Mouse (Mus musculus) intestine, postnatal 0 days (tissue): Measurements from ENCODE around the gene Cenpx. TPM values are rescaled to one million over a fixed set of nuclear protein-coding genes. Genes with fewer than 3 reads are reported as not detected.
"Not testable (repeated sequence)": the region's sequence is repeated elsewhere in the genome, so short reads cannot be mapped to it uniquely, and the experiment has no call there.

Experiments
- ATAC-seq: fragments of 200-750 bp; cut with Nextera tagmentation; 2 replicates; pipeline ENCODE4 v1.8.0; 2017; ENCODE audit warnings: mild to moderate bottlenecking, moderate TSS enrichment, moderate library complexity
- H3K27ac ChIP-seq: fragments of 300-500 bp; sonication (generic); 2 replicates; pipeline ENCODE4 v1.5.1; 2014; ENCODE audit warnings: mild to moderate bottlenecking, low read depth, low read length, moderate library complexity
- H3K27me3 ChIP-seq: fragments of 300-500 bp; sonication (generic); replicated peaks from 2 replicates; pipeline ENCODE4 v1.6.1; 2014; ENCODE audit warnings: low read length, mixed read lengths; ENCODE audit not compliant: control insufficient read depth, insufficient read depth
- H3K36me3 ChIP-seq: fragments of 300-500 bp; sonication (generic); 2 replicates; pipeline ENCODE4 v1.6.1; 2014; ENCODE audit warnings: mild to moderate bottlenecking, moderate library complexity; ENCODE audit not compliant: control insufficient read depth, insufficient read depth
- H3K4me1 ChIP-seq: fragments of 300-500 bp; sonication (generic); replicated peaks from 2 replicates; pipeline ENCODE4 v1.6.1; 2014; ENCODE audit warnings: antibody characterized with exemption, low read length, mixed read lengths; ENCODE audit not compliant: control insufficient read depth, insufficient read depth
- H3K4me2 ChIP-seq: fragments of 300-500 bp; sonication (generic); replicated peaks from 2 replicates; pipeline ENCODE4 v1.6.1; 2014; ENCODE audit warnings: low read depth, mild to moderate bottlenecking, moderate library complexity
- H3K4me3 ChIP-seq: fragments of 300-500 bp; sonication (generic); 2 replicates; pipeline ENCODE4 v1.5.1; 2014; ENCODE audit warnings: low read depth, low read length
- H3K9ac ChIP-seq: fragments of 300-500 bp; sonication (generic); 2 replicates; pipeline ENCODE4 v1.6.1; 2014; ENCODE audit warnings: mild to moderate bottlenecking, low read depth, low read length
- H3K9me3 ChIP-seq: fragments of 300-500 bp; sonication (generic); 2 replicates; pipeline ENCODE4 v1.6.1; 2016; ENCODE audit warnings: mixed run types; ENCODE audit not compliant: control insufficient read depth
- CTCF ChIP-seq: sonication (generic); IDR thresholded peaks from 2 replicates; pipeline ENCODE4 v1.5.1; 2016; ENCODE audit warnings: low read depth, mild to moderate bottlenecking, control low read depth, antibody characterized with exemption, moderate library complexity
- whole genome bisulfite sequencing: fragments of 180-500 bp; shearing (Covaris S2); extraction: QIAGEN DNeasy Blood & Tissue Kit; methylation state at CpG from one replicate; pipeline ENCODE4 v1.1.7; 2014; 5-methylcytosine and 5-hydroxymethylcytosine counted together
- polyA plus RNA-seq: library from polyadenylated mRNA; unstranded; fragments of >200 nt; fragmentation: Nextera tagmentation; extraction: Ambion mirVana; gene quantifications from 2 replicates; pipeline ENCODE4 v1.2.1, GENCODE M21; 2015

Cenpx gene
- polyA plus RNA-seq, 1 experiment from 2014 or later: 131 TPM

DNA sequence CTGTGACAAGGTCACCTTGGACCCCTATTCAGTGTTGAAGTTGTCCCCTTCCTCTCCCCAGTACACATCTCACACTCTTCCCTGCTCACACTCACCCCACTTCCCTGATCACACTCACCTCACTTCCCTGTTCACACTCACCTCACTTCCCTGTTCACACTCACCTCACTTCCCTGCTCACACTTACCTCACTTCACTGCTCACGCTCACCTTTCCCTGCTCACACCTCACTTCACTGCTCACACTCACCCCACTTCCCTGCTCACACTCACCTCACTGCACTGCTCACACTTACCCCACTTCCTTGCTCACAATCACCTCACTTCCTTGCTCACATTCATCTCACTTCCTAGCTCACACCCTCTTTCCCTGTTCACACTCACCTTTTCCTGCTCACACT is 17.9 kb upstream of the Cenpx start:
- WGBS: 88% methylated on average over 1 of the region's 1 CpGs
- Histone ChIP-seq H3K9ac (no peak overlapping the region), H3K9me3 (no peaks in the 10 kb centered on the region), H3K27me3 (no peaks in the 10 kb centered on the region), H3K36me3 (no peaks in the 10 kb centered on the region), H3K4me2 (no peak overlapping the region), H3K27ac (no peak overlapping the region), H3K4me1 (0 out of 2 replicates have a peak, but pooled peaks cover 1% of the 10 kb centered on the region), H3K4me3 (no peak overlapping the region)
- no peak for TF ChIP-seq CTCF
- ATAC-seq: no peak

DNA sequence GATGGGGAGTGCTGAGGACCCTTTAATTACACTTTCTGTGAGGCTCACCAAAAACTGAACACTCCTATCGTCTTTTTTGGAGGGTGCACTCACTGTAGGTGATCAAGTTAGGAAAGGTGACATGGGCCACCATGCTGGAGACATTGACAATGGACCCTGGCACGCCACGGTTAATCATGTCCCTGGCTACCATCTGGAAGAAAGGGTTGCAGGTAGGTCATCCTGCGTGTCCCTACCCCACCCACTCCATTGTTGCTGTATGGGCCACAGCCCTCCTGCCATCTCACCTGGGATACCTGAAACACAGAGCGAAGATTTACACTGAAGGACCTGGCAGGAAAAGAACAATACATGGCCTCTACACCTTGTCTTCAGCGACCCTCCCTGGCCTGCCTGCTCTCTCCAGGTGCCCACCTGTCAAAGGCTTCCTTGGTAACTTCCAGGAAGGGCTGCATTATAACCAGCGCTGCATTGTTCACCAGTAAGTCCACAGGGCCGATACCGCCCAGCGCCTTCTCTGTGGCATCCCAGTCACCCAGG is 16.9 kb upstream of the Cenpx start:
- H3K27me3 ChIP-seq: no peaks in the 10 kb centered on the region
- H3K4me2 ChIP-seq: no peak overlapping the region
- H3K9ac ChIP-seq: no peak overlapping the region
- no peak overlapping the region for H3K27ac ChIP-seq
- H3K4me3 ChIP-seq: no peak overlapping the region
- 87% methylated on average over 10 of the region's 10 CpGs for WGBS
- H3K36me3 ChIP-seq: peaks cover 3% of the 10 kb centered on the region; the same call in 1 of the 2 replicates
- no peaks in the 10 kb centered on the region for H3K9me3 ChIP-seq
- TF ChIP-seq CTCF: no peak
- H3K4me1 ChIP-seq: 0 out of 2 replicates have a peak, but pooled peaks cover 4% of the 10 kb centered on the region
- ATAC-seq: no peak

DNA sequence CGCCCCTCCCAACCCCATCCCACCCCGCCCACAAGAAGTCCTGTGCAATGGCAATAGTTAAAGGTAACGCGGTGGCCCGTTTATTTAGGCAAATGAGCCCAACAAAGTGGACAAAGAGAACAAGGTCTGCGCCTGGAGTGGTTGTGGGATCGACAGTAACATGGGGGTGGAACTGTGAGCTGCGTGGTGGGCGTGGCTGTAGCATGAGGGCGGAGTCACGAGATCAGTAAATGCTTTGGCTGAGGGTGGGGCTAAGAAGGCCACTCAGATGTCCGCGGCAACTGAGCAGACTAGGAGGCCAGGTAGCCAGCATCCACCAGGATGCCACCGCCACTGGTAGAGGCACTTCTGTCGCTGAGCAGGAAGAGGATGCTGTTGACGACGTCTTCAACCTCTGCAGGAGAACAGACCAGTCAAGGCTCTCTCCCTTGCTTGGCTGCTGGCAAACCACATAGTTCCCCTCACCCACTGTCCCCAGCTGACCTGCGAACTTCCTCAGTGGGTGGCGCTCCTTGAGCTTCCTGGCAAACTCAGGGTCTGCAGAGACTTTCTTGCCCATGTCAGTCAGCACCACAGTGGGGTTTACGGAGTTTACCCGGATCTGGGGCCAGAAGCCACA is 16.0 kb upstream of the Cenpx start:
- not testable (repeated sequence) for H3K4me3 ChIP-seq, ATAC-seq, H3K9ac ChIP-seq, H3K36me3 ChIP-seq, H3K9me3 ChIP-seq, H3K27me3 ChIP-seq, H3K27ac ChIP-seq, H3K4me1 ChIP-seq
- WGBS: under 1% methylated on average over 17 of the region's 21 CpGs
- peak overlapping the region; percentile 35 for H3K4me2 ChIP-seq

DNA sequence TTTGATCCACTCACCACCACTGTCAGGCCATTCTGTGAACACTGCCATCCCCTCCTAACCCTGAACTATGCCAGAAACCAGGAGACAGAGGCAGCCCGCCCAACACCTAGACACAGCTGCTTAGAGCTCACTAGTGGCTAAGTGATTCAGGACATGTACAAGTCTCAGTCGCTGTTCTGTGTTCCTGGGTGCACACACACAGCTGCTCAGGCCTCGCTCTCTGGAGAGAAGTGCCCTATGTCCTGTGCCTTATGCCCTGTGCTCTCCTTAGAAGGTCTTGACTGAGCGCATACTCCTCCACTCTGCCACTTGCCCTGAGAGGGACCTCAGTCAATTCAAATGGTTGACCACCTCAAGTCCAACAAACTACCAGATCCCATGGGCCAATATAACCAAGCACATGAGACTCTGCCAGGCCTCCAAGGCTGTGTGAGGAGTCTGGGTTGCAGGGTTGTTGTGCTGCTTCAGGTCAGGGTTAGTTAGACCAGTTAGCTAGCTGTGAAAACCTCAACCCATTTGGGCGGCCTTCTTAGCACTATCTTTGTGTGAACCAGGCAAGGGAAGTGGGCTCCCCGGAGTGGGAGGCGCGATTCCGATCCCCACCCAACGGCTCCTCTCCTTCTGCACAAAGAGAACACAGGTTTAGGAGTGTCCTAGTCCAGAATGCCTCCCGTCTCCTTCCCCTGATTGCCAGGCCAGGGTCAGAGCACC is 15.1 kb upstream of the Cenpx start:
- no peak for TF ChIP-seq CTCF
- ATAC-seq: no peak
- H3K27me3 ChIP-seq: no peaks in the 10 kb centered on the region
- H3K4me3 ChIP-seq: no peak overlapping the region
- 81% methylated on average over 11 of the region's 11 CpGs for WGBS
- no peak overlapping the region; the same call in 1 of the 2 replicates for H3K4me2 ChIP-seq
- no peaks in the 10 kb centered on the region for H3K9me3 ChIP-seq
- no peak overlapping the region for H3K9ac ChIP-seq
- no peak overlapping the region for H3K27ac ChIP-seq
- peaks cover 8% of the 10 kb centered on the region; the same call in 1 of the 2 replicates for H3K36me3 ChIP-seq
- H3K4me1 ChIP-seq: 0 out of 2 replicates have a peak, but pooled peaks cover 4% of the 10 kb centered on the region

DNA sequence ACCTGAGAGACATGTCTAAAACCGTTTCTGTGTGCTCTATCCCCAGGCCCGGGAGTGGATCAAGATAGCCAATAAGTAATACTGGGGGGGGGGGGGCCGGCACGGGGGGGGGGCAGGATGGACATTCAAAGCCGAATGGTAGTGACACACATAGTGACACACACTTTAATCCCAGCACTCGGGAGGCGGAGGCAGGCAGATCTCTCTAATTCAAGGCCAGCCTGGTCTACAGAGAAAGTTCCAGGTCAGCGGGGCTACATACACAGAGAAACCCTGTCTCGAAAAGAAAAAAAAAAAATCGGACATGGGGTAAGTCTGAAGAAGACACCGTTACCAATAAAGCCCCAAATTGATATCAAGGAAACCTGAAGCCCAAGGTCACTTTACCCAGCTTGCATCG is 14.0 kb upstream of the Cenpx start:
- 57% methylated on average over 12 of the region's 12 CpGs for WGBS
- no peak for TF ChIP-seq CTCF

DNA sequence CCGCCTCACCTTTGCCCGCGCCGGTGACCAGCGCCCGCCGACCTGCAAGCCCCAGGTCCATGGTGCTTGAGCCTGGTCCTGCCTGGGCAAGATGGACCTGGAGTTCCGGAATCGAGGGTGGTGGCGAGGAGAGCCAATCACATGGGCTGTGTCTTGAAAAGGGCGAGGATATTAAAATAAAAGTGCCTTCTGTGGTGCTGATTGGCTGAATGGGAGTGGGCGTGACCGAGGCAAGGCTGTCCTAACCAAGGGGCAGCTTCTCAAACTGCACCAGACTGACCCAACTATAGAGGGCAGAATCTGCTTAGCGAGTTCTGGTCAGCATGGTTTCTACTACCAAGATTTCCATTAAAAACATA is 13.6 kb upstream of the Cenpx start, which contains the start of gene Dcxr:
Gene Dcxr (minus strand): TSS at position 113 of the 359 bp plus-strand sequence.
- no peaks in the 10 kb centered on the region for H3K27me3 ChIP-seq
- TF ChIP-seq CTCF: peak; percentile 70
- peak; percentile 82 for ATAC-seq

More for the DNA sequence above, 14.0 kb upstream of the Cenpx start:
- Histone ChIP-seq H3K4me1 (0 out of 2 replicates have a peak, but pooled peaks cover 4% of the 10 kb centered on the region), H3K27ac (no peak overlapping the region), H3K4me3 (no peak overlapping the region), H3K9me3 (no peaks in the 10 kb centered on the region), H3K4me2 (peak overlapping the region; percentile 92), H3K27me3 (no peaks in the 10 kb centered on the region), H3K9ac (no peak overlapping the region), H3K36me3 (peaks cover 8% of the 10 kb centered on the region; the same call in 1 of the 2 replicates)
- ATAC-seq: no peak

More for the DNA sequence above, 13.6 kb upstream of the Cenpx start, which contains the start of gene Dcxr:
- peak within 1 kb of the TSS; percentile 40; the same call in 1 of the 2 replicates for H3K9ac ChIP-seq
- peak within 1 kb of the TSS; percentile 46; the same call in 1 of the 2 replicates for H3K27ac ChIP-seq
- H3K4me2 ChIP-seq: peak within 1 kb of the TSS; percentile 92
- no peaks in the 10 kb centered on the region for H3K9me3 ChIP-seq
- H3K4me3 ChIP-seq: peak within 1 kb of the TSS; percentile 63
- under 1% methylated on average over 14 of the region's 14 CpGs for WGBS
- H3K36me3 ChIP-seq: peaks cover 8% of the 10 kb centered on the region; the same call in 1 of the 2 replicates
- H3K4me1 ChIP-seq: 0 out of 2 replicates have a peak, but pooled peaks cover 6% of the 10 kb centered on the region
